Mouse (Mus musculus): Measurements from ENCODE around the gene Ttc26. TPM values are rescaled to one million over a fixed set of nuclear protein-coding genes. Genes with fewer than 3 reads are reported as not detected.
"Not testable (repeated sequence)": the region's sequence is repeated elsewhere in the genome, so short reads cannot be mapped to it uniquely, and the experiment has no call there.

Gene Ttc26
- polyA plus RNA-seq, 1 experiment from 2014 or later: 5.4 TPM

GRCm38 (mm10) chr6:38353811-38354722 is 27.2 kb upstream of the Ttc26 start, which contains the start of gene Zc3hav1:
Zc3hav1 (minus strand) TSS chr6:38354603.
- peak within 1 kb of the TSS; percentile 49 for H3K9ac ChIP-seq (ENCODE audit: low read length)
- peaks cover 60% of the 10 kb centered on the region for H3K27me3 ChIP-seq (replicated peaks; ENCODE audit: control insufficient read depth, insufficient read depth, low read length)
- H3K36me3 ChIP-seq (ENCODE audit: control insufficient read depth, insufficient read depth, low read length): no peaks in the 10 kb centered on the region
- peak within 1 kb of the TSS; percentile 47 for H3K4me3 ChIP-seq (ENCODE audit: low read depth, low read length)
- ATAC-seq (peak; percentile 52; the same call in 1 of the 2 replicates), DNase-seq (ENCODE audit: low spot score) (peak; percentile 44)
- H3K4me1 ChIP-seq (ENCODE audit: control insufficient read depth, insufficient read depth, low read length): peaks cover 4% of the 10 kb centered on the region; the same call in 1 of the 2 replicates
- under 1% methylated on average over 87 of the region's 87 CpGs for WGBS
- H3K27ac ChIP-seq (ENCODE audit: low read depth, low read length): no peak within 1 kb of the TSS
- H3K9me3 ChIP-seq (replicated peaks; ENCODE audit: control insufficient read depth, low read length): no peaks in the 10 kb centered on the region
- peak within 1 kb of the TSS; percentile 67 for H3K4me2 ChIP-seq (ENCODE audit: low read length)

- Histone ChIP-seq H3K9me3 (replicated peaks; ENCODE audit: control insufficient read depth, low read length) (no peaks in the 10 kb centered on the region), H3K27ac (ENCODE audit: low read depth, low read length) (no peak overlapping the region), H3K4me1 (ENCODE audit: control insufficient read depth, insufficient read depth, low read length) (peaks cover 4% of the 10 kb centered on the region; the same call in 1 of the 2 replicates), H3K4me3 (ENCODE audit: low read depth, low read length) (peak overlapping the region; percentile 47), H3K27me3 (replicated peaks; ENCODE audit: control insufficient read depth, insufficient read depth, low read length) (peaks cover 60% of the 10 kb centered on the region), H3K36me3 (ENCODE audit: control insufficient read depth, insufficient read depth, low read length) (no peaks in the 10 kb centered on the region), H3K9ac (ENCODE audit: low read length) (no peak overlapping the region), H3K4me2 (ENCODE audit: low read length) (peak overlapping the region; percentile 67)
- peak; percentile 22 for DNase-seq (ENCODE audit: low spot score)
- no peak for ATAC-seq
- 2% methylated on average over 20 of the region's 20 CpGs for WGBS
Observed at GRCm38 (mm10) chr6:38354723-38355353, 26.4 kb upstream of the Ttc26 start.

- Histone ChIP-seq H3K4me3 (ENCODE audit: low read depth, low read length) (no peak overlapping the region), H3K36me3 (ENCODE audit: control insufficient read depth, insufficient read depth, low read length) (no peaks in the 10 kb centered on the region), H3K4me2 (ENCODE audit: low read length) (0 out of 2 replicates have a peak overlapping the region, but pooled peaks have one; percentile 67), H3K27ac (ENCODE audit: low read depth, low read length) (no peak overlapping the region), H3K27me3 (replicated peaks; ENCODE audit: control insufficient read depth, insufficient read depth, low read length) (peaks cover 60% of the 10 kb centered on the region), H3K4me1 (ENCODE audit: control insufficient read depth, insufficient read depth, low read length) (peaks cover 4% of the 10 kb centered on the region; the same call in 1 of the 2 replicates), H3K9ac (ENCODE audit: low read length) (no peak overlapping the region), H3K9me3 (replicated peaks; ENCODE audit: control insufficient read depth, low read length) (no peaks in the 10 kb centered on the region)
- WGBS: under 1% methylated on average over 8 of the region's 8 CpGs
- no peak for ATAC-seq
- DNase-seq (ENCODE audit: low spot score): no peak
Observed at GRCm38 (mm10) chr6:38355354-38355823, 25.9 kb upstream of the Ttc26 start.

- Histone ChIP-seq H3K4me1 (ENCODE audit: control insufficient read depth, insufficient read depth, low read length) (peaks cover 4% of the 10 kb centered on the region; the same call in 1 of the 2 replicates), H3K9ac (ENCODE audit: low read length) (no peak overlapping the region), H3K4me3 (ENCODE audit: low read depth, low read length) (no peak overlapping the region), H3K4me2 (ENCODE audit: low read length) (no peak overlapping the region), H3K27me3 (replicated peaks; ENCODE audit: control insufficient read depth, insufficient read depth, low read length) (peaks cover 56% of the 10 kb centered on the region), H3K9me3 (replicated peaks; ENCODE audit: control insufficient read depth, low read length) (no peaks in the 10 kb centered on the region), H3K36me3 (ENCODE audit: control insufficient read depth, insufficient read depth, low read length) (no peaks in the 10 kb centered on the region), H3K27ac (ENCODE audit: low read depth, low read length) (no peak overlapping the region)
- ATAC-seq: no peak
- WGBS: 8% methylated on average over 7 of the region's 7 CpGs
- peak; percentile 20 for DNase-seq (ENCODE audit: low spot score)
Observed at GRCm38 (mm10) chr6:38355862-38356261, 25.4 kb upstream of the Ttc26 start.

- not testable (repeated sequence) for ATAC-seq; H3K27ac ChIP-seq (ENCODE audit: low read depth, low read length); H3K4me2 ChIP-seq (ENCODE audit: low read length); DNase-seq (ENCODE audit: low spot score); H3K9me3 ChIP-seq (replicated peaks; ENCODE audit: control insufficient read depth, low read length); H3K4me3 ChIP-seq (ENCODE audit: low read depth, low read length); H3K36me3 ChIP-seq (ENCODE audit: control insufficient read depth, insufficient read depth, low read length); H3K4me1 ChIP-seq (ENCODE audit: control insufficient read depth, insufficient read depth, low read length); H3K9ac ChIP-seq (ENCODE audit: low read length)
- 73% methylated on average over 15 of the region's 15 CpGs for WGBS
- peaks cover 49% of the 10 kb centered on the region for H3K27me3 ChIP-seq (replicated peaks; ENCODE audit: control insufficient read depth, insufficient read depth, low read length)
Observed at GRCm38 (mm10) chr6:38356661-38357433, 24.4 kb upstream of the Ttc26 start.

- Histone ChIP-seq H3K27me3 (replicated peaks; ENCODE audit: control insufficient read depth, insufficient read depth, low read length) (peaks cover 43% of the 10 kb centered on the region), H3K4me3 (ENCODE audit: low read depth, low read length) (no peak overlapping the region), H3K27ac (ENCODE audit: low read depth, low read length) (no peak overlapping the region), H3K9me3 (replicated peaks; ENCODE audit: control insufficient read depth, low read length) (no peaks in the 10 kb centered on the region), H3K4me1 (ENCODE audit: control insufficient read depth, insufficient read depth, low read length) (peaks cover 4% of the 10 kb centered on the region; the same call in 1 of the 2 replicates), H3K36me3 (ENCODE audit: control insufficient read depth, insufficient read depth, low read length) (no peaks in the 10 kb centered on the region), H3K4me2 (ENCODE audit: low read length) (no peak overlapping the region), H3K9ac (ENCODE audit: low read length) (no peak overlapping the region)
- DNase-seq (ENCODE audit: low spot score): no peak
- 18% methylated on average over 5 of the region's 5 CpGs for WGBS
- ATAC-seq: no peak
Observed at GRCm38 (mm10) chr6:38357603-38358252, 23.5 kb upstream of the Ttc26 start.

- ATAC-seq (no peak), DNase-seq (ENCODE audit: low spot score) (no peak)
- no peaks in the 10 kb centered on the region for H3K9me3 ChIP-seq (replicated peaks; ENCODE audit: control insufficient read depth, low read length)
- H3K4me3 ChIP-seq (ENCODE audit: low read depth, low read length): no peak overlapping the region
- peaks cover 37% of the 10 kb centered on the region for H3K27me3 ChIP-seq (replicated peaks; ENCODE audit: control insufficient read depth, insufficient read depth, low read length)
- no peaks in the 10 kb centered on the region for H3K36me3 ChIP-seq (ENCODE audit: control insufficient read depth, insufficient read depth, low read length)
- peaks cover 4% of the 10 kb centered on the region; the same call in 1 of the 2 replicates for H3K4me1 ChIP-seq (ENCODE audit: control insufficient read depth, insufficient read depth, low read length)
- 71% methylated on average over 8 of the region's 8 CpGs for WGBS
- H3K9ac ChIP-seq (ENCODE audit: low read length): no peak overlapping the region
- H3K4me2 ChIP-seq (ENCODE audit: low read length): no peak overlapping the region
- H3K27ac ChIP-seq (ENCODE audit: low read depth, low read length): no peak overlapping the region
Observed at GRCm38 (mm10) chr6:38358253-38359027, 22.8 kb upstream of the Ttc26 start.

Data from forebrain, embryonic 14.5 days (tissue).